Mouse (Mus musculus): ENCODE measurements around the gene Slain1. TPM values are rescaled to one million over a fixed set of nuclear protein-coding genes. Genes with fewer than 3 reads are reported as not detected.

Slain1 gene
- polyA plus RNA-seq (2015; fragmentation: Nextera tagmentation; extraction: Ambion mirVana): 0.13 and 0.21 TPM in 2 replicates

DNA sequence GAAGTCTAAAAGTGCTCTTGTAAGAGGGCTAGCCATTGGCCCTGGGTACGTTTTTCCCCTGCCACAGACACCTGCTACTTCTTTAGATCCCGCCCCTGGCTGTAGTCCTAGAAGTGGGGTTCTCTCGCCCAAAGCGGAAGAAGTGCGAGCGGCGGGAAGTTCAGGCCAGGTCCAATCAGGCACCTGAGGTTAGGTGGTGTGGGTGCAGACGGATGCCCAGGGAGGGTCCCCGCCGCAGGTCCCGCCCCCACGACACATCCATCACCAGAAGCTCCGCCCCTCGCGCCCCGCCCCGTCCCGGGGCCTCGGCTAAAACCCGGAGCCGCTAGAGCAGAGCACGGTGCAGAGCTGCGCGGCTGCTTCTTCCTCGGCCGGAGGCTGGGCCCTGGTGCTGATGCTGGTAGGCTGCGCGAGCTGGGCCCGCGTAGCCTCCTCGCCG, at the start of gene Slain1:
Gene Slain1 (plus strand): TSS at position 333 of the 439 bp plus-strand sequence.
- peak; percentile 92 for ATAC-seq (ENCODE audit: low read depth)
- Histone ChIP-seq H3K9ac (peak within 1 kb of the TSS; percentile 55), H3K4me1 (replicated peaks) (peaks cover 14% of the 10 kb centered on the region), H3K9me3 (replicated peaks) (no peaks in the 10 kb centered on the region), H3K4me2 (peak within 1 kb of the TSS; percentile 94), H3K36me3 (no peaks in the 10 kb centered on the region), H3K4me3 (replicated peaks) (peak within 1 kb of the TSS; percentile 67), H3K27me3 (peaks cover 44% of the 10 kb centered on the region), H3K27ac (no peak within 1 kb of the TSS)
- 1% methylated on average over 32 of the region's 32 CpGs for WGBS (ENCODE audit: insufficient replicate concordance)
- DNase-seq: peak; percentile 55

DNA sequence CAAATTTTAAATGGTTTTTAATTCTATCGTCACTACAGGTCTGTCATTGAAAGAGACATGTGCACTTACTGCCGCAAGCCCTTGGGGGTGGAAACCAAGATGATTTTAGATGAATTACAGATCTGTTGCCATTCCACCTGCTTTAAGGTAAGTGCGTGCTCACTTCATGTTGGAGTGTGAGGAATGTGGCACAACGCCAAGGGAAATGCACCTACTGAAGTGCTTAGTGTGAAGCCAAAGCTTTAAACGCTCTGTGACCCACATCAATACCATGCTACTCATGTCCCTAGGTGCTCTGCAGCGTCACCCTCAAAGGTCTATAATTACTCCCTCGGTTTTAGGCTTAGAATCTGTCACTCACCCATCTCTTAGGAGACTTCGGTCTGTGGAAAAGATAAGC, 42.0 kb upstream of the Slain1 start:
- ATAC-seq (ENCODE audit: low read depth): no peak
- WGBS (ENCODE audit: insufficient replicate concordance): 69% methylated on average over 8 of the region's 8 CpGs
- DNase-seq: no peak
- Histone ChIP-seq H3K9me3 (replicated peaks) (no peaks in the 10 kb centered on the region; the same call in 1 of the 2 replicates), H3K4me3 (replicated peaks) (no peak overlapping the region), H3K36me3 (no peaks in the 10 kb centered on the region), H3K27ac (no peak overlapping the region), H3K4me1 (replicated peaks) (no peaks in the 10 kb centered on the region), H3K4me2 (no peak overlapping the region), H3K27me3 (no peaks in the 10 kb centered on the region), H3K9ac (no peak overlapping the region)

DNA sequence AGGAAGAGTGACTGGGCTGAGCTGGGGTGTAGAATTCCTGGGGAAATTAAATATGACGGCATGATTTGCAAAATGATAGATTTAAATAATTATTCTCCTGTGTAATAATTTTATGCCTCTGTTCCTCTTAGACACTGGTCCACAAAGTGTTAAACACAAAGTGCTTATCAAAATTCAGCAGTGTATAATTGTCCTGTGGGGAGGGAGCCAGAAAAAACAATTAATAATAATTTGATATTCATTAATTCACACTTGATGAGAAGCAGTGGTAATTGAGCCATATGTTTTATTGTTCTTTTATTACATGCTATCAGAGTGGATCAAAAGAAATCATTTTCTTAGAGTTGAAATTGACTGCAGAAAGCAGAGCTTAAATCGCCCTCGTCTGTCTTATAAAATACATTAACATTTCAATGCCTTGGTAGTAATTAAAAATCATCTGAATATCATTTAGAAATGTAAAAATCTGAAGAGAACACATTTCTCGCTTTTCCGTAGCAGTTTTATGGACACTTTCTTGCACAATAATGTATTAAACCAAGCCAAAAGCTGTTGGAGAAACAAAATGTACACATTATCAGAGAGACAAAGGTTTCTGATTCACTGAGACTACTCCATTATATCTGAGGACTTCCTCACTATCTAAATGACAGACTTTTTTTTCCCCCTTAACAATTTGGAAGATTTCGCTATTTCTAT, 36.3 kb upstream of the Slain1 start:
- no peak overlapping the region for H3K4me2 ChIP-seq
- ATAC-seq (ENCODE audit: low read depth): no peak
- no peaks in the 10 kb centered on the region for H3K27me3 ChIP-seq
- DNase-seq: no peak
- H3K27ac ChIP-seq: no peak overlapping the region
- H3K4me1 ChIP-seq (replicated peaks): no peaks in the 10 kb centered on the region
- 66% methylated on average over 6 of the region's 6 CpGs for WGBS (ENCODE audit: insufficient replicate concordance)
- H3K36me3 ChIP-seq: no peaks in the 10 kb centered on the region
- H3K9ac ChIP-seq: no peak overlapping the region
- no peak overlapping the region for H3K4me3 ChIP-seq (replicated peaks)
- H3K9me3 ChIP-seq (replicated peaks): no peaks in the 10 kb centered on the region

DNA sequence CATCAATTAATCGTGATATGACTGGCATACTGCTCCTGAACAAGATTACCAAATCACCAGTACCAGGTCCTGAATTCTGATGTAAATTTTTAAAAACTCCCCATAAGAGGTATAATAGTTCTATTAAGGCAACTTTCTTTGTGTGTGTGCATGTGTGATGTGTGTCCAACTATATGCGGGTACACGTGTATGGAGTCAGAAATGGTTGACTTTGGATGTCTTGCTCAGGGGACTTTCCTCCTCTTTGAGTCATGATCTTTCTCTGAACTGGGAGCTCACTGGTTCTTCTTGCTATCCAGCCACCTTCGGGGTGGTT, 35.8 kb upstream of the Slain1 start:
- Histone ChIP-seq H3K4me3 (replicated peaks) (no peak overlapping the region), H3K9me3 (replicated peaks) (no peaks in the 10 kb centered on the region), H3K9ac (no peak overlapping the region), H3K4me2 (no peak overlapping the region), H3K27ac (no peak overlapping the region), H3K4me1 (replicated peaks) (no peaks in the 10 kb centered on the region), H3K36me3 (no peaks in the 10 kb centered on the region), H3K27me3 (no peaks in the 10 kb centered on the region)
- ATAC-seq (ENCODE audit: low read depth) (no peak), DNase-seq (no peak)
- WGBS (ENCODE audit: insufficient replicate concordance): 68% methylated on average over 4 of the region's 4 CpGs

DNA sequence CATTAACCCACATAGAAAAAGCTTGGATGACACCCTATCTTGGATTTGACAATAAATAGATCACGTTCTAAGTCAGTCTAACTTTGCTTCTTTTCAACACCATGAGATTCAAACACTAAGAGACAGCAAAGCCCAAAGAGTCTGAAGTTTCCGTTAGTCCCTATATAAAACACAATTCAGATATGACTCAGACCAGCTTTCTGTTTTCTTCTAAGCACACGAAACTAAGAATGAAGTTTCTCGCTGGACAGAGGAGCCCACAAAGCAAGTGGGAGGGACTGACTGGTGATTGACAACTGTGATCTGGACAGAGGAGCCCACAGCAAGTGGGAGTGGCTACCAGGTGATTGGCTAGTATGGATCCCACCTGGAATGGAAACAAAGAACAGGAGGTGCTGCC, 30.3 kb upstream of the Slain1 start:
- Histone ChIP-seq H3K36me3 (no peaks in the 10 kb centered on the region), H3K4me1 (replicated peaks) (no peaks in the 10 kb centered on the region), H3K9ac (no peak overlapping the region), H3K27ac (no peak overlapping the region), H3K4me3 (replicated peaks) (no peak overlapping the region), H3K9me3 (replicated peaks) (no peaks in the 10 kb centered on the region), H3K27me3 (no peaks in the 10 kb centered on the region), H3K4me2 (no peak overlapping the region)
- ATAC-seq (ENCODE audit: low read depth) (no peak), DNase-seq (no peak)
- WGBS (ENCODE audit: insufficient replicate concordance): 66% methylated on average over 4 of the region's 4 CpGs

DNA sequence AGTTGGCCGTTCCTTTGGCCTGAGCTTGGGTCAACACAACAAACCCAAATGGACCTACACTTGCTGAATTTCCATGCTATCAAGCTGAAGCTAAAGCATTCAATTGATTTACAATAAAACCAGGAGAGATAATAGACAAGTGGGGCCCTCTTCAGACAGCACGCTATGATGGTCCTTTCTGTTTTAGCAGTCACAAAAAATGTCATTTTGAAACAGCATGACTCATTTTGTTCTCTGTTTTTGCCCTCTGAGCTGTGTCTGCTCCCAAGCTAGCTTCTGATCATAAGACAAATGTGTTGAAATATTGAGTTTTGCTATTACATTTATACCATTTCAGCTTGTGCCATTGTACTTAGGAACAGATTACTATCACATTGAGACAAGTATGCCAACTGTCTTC, 28.8 kb upstream of the Slain1 start:
- no peaks in the 10 kb centered on the region for H3K4me1 ChIP-seq (replicated peaks)
- H3K9me3 ChIP-seq (replicated peaks): no peaks in the 10 kb centered on the region
- H3K27me3 ChIP-seq: no peaks in the 10 kb centered on the region
- no peaks in the 10 kb centered on the region for H3K36me3 ChIP-seq
- H3K4me3 ChIP-seq (replicated peaks): no peak overlapping the region
- H3K4me2 ChIP-seq: no peak overlapping the region
- WGBS (ENCODE audit: insufficient replicate concordance): 72% methylated on average over 2 of the region's 2 CpGs
- ATAC-seq (ENCODE audit: low read depth): no peak
- DNase-seq: no peak
- no peak overlapping the region for H3K9ac ChIP-seq
- H3K27ac ChIP-seq: no peak overlapping the region

DNA sequence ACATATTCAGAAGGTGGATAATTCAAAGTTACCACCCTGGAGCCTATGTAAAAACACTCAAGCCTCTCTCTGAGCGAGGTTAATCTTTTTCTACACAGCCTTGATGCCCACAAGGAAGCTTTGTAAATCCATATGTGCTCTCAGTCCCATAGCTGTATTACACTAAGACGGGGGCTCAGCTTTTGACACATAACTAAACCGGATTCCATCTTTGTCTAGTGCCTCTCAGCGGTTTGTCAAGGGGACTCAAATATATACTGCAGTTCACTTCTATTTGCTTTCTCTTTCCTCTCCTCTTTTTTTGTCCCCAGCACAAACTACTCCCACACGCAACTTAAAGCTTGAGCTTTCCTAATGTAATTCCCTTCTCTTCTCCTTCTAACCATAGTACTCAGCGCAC, 23.9 kb upstream of the Slain1 start:
- Histone ChIP-seq H3K9me3 (replicated peaks) (no peaks in the 10 kb centered on the region), H3K4me3 (replicated peaks) (no peak overlapping the region), H3K4me2 (no peak overlapping the region), H3K9ac (no peak overlapping the region), H3K4me1 (replicated peaks) (no peaks in the 10 kb centered on the region), H3K36me3 (no peaks in the 10 kb centered on the region), H3K27ac (no peak overlapping the region), H3K27me3 (no peaks in the 10 kb centered on the region)
- DNase-seq (no peak), ATAC-seq (ENCODE audit: low read depth) (no peak)
- 71% methylated on average over 6 of the region's 6 CpGs for WGBS (ENCODE audit: insufficient replicate concordance)

DNA sequence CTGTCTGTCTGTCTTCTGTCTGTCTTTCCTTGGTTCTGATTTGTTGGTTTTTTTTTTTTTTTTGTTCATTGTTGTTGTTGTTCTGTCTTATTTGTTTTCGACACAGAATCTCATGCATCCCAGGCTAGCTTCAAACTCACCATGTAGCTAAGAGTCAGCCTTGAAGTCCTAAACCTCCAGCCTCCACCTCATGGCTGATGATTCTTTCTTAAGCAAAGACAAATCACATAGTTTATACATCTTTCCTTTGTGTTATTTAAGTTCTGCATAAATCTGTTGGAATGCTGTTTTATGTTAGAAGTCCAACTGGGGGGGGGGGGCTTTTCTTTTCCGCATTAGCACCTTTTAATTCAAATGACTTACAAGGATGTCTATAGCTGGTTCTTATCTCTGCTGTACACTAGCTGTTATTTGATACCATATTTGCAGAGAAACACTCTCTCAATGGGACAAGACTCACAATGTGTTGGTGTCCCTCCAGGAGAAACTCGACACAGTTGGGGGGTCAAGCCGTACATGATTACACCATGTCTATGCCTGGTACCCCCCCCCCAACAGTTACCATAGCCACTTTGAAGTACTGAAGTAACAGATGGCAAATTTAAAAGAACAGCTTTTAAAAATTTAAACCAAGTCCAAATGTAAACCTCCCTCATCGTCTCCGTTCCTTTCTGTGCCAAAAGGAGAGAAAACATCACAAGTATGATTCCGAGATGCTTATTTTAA, 20.2 kb upstream of the Slain1 start:
- Histone ChIP-seq H3K4me2 (no peak overlapping the region), H3K9ac (no peak overlapping the region), H3K4me1 (replicated peaks) (no peaks in the 10 kb centered on the region), H3K27me3 (no peaks in the 10 kb centered on the region), H3K27ac (no peak overlapping the region), H3K4me3 (replicated peaks) (no peak overlapping the region), H3K9me3 (replicated peaks) (no peaks in the 10 kb centered on the region), H3K36me3 (no peaks in the 10 kb centered on the region)
- whole genome bisulfite sequencing (ENCODE audit: insufficient replicate concordance): 73% methylated on average over 7 of the region's 7 CpGs
- DNase-seq: no peak
- ATAC-seq (ENCODE audit: low read depth): no peak

DNA sequence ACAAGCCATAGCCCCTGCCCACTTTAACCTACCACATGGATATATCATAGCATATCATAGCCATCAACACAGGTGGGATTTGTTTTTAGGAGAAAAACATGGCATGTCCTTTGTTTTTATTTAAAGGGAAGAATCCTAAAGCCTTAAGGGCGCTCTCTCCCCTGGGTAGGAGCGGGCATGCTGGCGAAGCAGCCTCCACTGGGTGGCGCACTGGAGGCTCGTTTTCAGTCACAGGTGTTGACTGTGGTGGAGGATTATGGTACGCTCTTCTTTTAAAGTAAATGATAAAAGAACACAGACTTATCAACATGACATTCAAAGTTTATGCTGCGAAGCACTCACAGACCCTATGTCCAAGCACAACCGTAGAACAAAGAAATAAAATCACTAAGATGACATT, 19.5 kb upstream of the Slain1 start:
- no peak for DNase-seq
- Histone ChIP-seq H3K4me1 (replicated peaks) (no peaks in the 10 kb centered on the region), H3K27me3 (no peaks in the 10 kb centered on the region), H3K9ac (no peak overlapping the region), H3K4me2 (no peak overlapping the region), H3K9me3 (replicated peaks) (no peaks in the 10 kb centered on the region), H3K36me3 (no peaks in the 10 kb centered on the region), H3K27ac (no peak overlapping the region), H3K4me3 (replicated peaks) (no peak overlapping the region)
- no peak for ATAC-seq (ENCODE audit: low read depth)
- 62% methylated on average over 8 of the region's 8 CpGs for WGBS (ENCODE audit: insufficient replicate concordance)

DNA sequence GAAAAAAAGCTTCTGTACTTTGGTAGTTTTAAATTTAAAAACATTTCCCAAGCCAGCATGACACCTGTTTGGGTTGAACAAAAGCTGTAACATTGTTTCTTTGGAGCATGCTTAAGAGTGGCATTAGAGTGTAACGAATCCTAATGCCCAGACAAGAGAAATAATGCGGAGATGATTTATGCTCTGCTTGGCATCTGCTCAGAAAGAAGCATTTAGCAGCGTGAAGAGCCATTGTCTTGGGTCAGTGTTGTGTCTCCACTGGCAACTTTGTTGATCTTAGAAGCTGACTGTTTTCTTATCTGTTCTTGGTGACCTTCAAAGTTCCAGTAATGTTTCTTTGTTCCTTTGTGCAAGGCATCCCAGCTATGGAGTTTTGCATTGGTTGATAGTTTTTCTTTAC, 6.1 kb upstream of the Slain1 start:
- H3K9me3 ChIP-seq (replicated peaks): no peaks in the 10 kb centered on the region
- ATAC-seq (ENCODE audit: low read depth) (no peak), DNase-seq (no peak)
- H3K4me1 ChIP-seq (replicated peaks): no peaks in the 10 kb centered on the region
- 56% methylated on average over 3 of the region's 3 CpGs for WGBS (ENCODE audit: insufficient replicate concordance)
- no peaks in the 10 kb centered on the region for H3K36me3 ChIP-seq
- H3K4me2 ChIP-seq: no peak overlapping the region
- H3K27me3 ChIP-seq: peaks cover 12% of the 10 kb centered on the region; the same call in 1 of the 2 replicates
- H3K9ac ChIP-seq: no peak overlapping the region
- no peak overlapping the region for H3K4me3 ChIP-seq (replicated peaks)
- no peak overlapping the region for H3K27ac ChIP-seq

DNA sequence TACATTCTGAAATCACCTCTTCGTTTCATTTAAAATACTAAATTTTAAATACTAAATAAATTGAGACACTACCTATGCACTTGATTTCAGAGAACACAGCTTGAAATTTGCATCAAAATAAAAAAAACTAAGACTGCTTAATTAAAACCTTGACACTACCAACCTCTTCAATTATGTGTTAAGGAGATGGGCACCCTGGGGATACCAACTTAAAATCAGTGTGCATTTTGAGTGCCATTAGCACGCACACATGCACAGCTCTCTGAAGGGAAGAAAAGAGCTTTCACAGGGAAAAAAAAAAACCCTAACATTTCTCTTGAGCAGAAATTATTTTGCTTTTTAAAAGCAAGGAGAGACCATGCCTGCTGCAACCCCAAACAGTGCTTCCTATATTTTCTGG, 2.0 kb upstream of the Slain1 start:
- 75% methylated on average over 2 of the region's 2 CpGs for WGBS (ENCODE audit: insufficient replicate concordance)
- no peak for ATAC-seq (ENCODE audit: low read depth)

More for the DNA sequence above, 2.0 kb upstream of the Slain1 start:
- H3K36me3 ChIP-seq: no peaks in the 10 kb centered on the region
- DNase-seq: no peak
- no peak overlapping the region for H3K9ac ChIP-seq
- H3K27me3 ChIP-seq: peaks cover 44% of the 10 kb centered on the region
- peaks cover 14% of the 10 kb centered on the region for H3K4me1 ChIP-seq (replicated peaks)
- no peaks in the 10 kb centered on the region for H3K9me3 ChIP-seq (replicated peaks)
- H3K4me2 ChIP-seq: no peak overlapping the region
- no peak overlapping the region for H3K4me3 ChIP-seq (replicated peaks)
- H3K27ac ChIP-seq: no peak overlapping the region
